23 mouse cellular contexts compared by ENCODE assay signal in the genomic region with DNA sequence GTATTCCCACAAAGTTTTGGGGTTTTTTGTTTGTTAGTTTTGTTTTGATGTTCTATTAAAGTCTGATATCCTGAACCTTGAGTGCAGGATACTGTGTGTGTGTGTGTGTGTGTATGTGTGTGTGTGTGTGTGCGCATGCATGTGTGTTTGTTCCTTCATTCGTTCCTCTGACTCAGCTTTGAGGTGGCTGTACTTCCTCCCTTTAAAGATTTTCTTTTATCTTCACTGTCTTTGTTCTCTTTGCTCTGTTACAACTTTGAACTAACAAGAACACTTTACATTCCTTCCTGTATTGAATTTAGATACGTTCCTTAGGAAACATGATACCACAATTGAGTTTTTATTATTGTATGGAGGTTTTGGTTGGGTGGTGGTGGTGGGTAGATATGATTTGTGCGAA. TPM values are rescaled to one million over a fixed set of nuclear protein-coding genes. Genes with fewer than 3 reads are reported as not detected.
DNase-seq lines count a peak whose midpoint lies in the region; ATAC-seq and TF ChIP-seq lines count a peak whose summit lies in the region.
"Had no signal": no experiment of that assay in that cellular context is flagged by ENCODE, and none has a peak within 500 bp of the region (broad histone marks: within the 10 kb centered on the region; RNA-seq: fewer than 3 reads in every experiment).

No protein-coding gene starts in this region.

- DNase-seq in CD4-positive helper T cell, adult 2 months (ENCODE audit: low read depth, low spot score), result peak; percentile 88
- peak; percentile 50 for DNase-seq in induced T-regulatory cell, adult 2 months (ENCODE audit: low read depth)
- DNase-seq in thymus, postnatal 0 days (ENCODE audit: low spot score), result peak; percentile 74
- DNase-seq in midbrain, postnatal 0 days (ENCODE audit: low spot score), result no peak
- DNase-seq in midbrain, embryonic 14.5 days, result no peak
- no peak for DNase-seq in hindbrain, embryonic 10.5 days (ENCODE audit: low spot score)
- DNase-seq: adrenal gland, adult 8-10 months; cerebellum, postnatal 14 days; embryo, embryonic 11 days; heart, postnatal 4 days; kidney, adult 11 months; left cerebral cortex, postnatal 4 days; liver had no signal

- no peak overlapping the region for H3K4me2 ChIP-seq in midbrain, postnatal 0 days (ENCODE audit: low read depth, low read length, poor library complexity, severe bottlenecking)
- no peak overlapping the region for H3K4me2 ChIP-seq in midbrain, embryonic 14.5 days (ENCODE audit: low read length)
- H3K4me2 ChIP-seq: midbrain, embryonic 12.5 days; neural tube, embryonic 15.5 days had no signal

- no peak overlapping the region for H3K27ac ChIP-seq in midbrain, postnatal 0 days (ENCODE audit: low read depth, low read length)
- no peak overlapping the region for H3K27ac ChIP-seq in midbrain, embryonic 14.5 days (replicated peaks; ENCODE audit: low read depth, low read length)
- H3K27ac ChIP-seq in hindbrain, embryonic 10.5 days, result no peak overlapping the region
- H3K27ac ChIP-seq: kidney, postnatal 0 days; midbrain, embryonic 12.5 days; neural tube, embryonic 15.5 days had no signal

- ATAC-seq in CD4-positive, CD25-positive, alpha-beta regulatory T cell, adult 4 months, result peak; percentile 95
- ATAC-seq in midbrain, postnatal 0 days (ENCODE audit: low FRiP score), result no peak
- ATAC-seq in midbrain, embryonic 14.5 days (ENCODE audit: low FRiP score, low TSS enrichment), result no peak
- ATAC-seq: hindbrain, embryonic 16.5 days; lung, postnatal 0 days had no signal

- no peak overlapping the region for H3K9ac ChIP-seq in midbrain, postnatal 0 days (replicated peaks; ENCODE audit: low read length, poor library complexity, severe bottlenecking)
- no peak overlapping the region for H3K9ac ChIP-seq in midbrain, embryonic 14.5 days (replicated peaks; ENCODE audit: low read length)
- H3K9ac ChIP-seq: midbrain, embryonic 12.5 days; neural tube, embryonic 15.5 days had no signal

- H3K4me1 ChIP-seq in midbrain, postnatal 0 days (ENCODE audit: insufficient read depth, low read length), result no peaks in the 10 kb centered on the region
- H3K4me1 ChIP-seq in midbrain, embryonic 14.5 days (ENCODE audit: control insufficient read depth, insufficient read depth, low read length), result no peaks in the 10 kb centered on the region
- no peaks in the 10 kb centered on the region for H3K4me1 ChIP-seq in hindbrain, embryonic 10.5 days (replicated peaks)
- H3K4me1 ChIP-seq: midbrain, embryonic 12.5 days; neural tube, embryonic 15.5 days had no signal

- H3K4me3 ChIP-seq in midbrain, postnatal 0 days (ENCODE audit: low read depth, low read length), result no peak overlapping the region
- no peak overlapping the region for H3K4me3 ChIP-seq in midbrain, embryonic 14.5 days (replicated peaks; ENCODE audit: low read depth, low read length)
- H3K4me3 ChIP-seq in hindbrain, embryonic 10.5 days, result no peak overlapping the region
- H3K4me3 ChIP-seq: midbrain, embryonic 12.5 days; myocyte; neural tube, embryonic 15.5 days had no signal

- H3K9me3 ChIP-seq in midbrain, postnatal 0 days (ENCODE audit: low read length), result no peaks in the 10 kb centered on the region
- no peaks in the 10 kb centered on the region for H3K9me3 ChIP-seq in midbrain, embryonic 14.5 days (ENCODE audit: control insufficient read depth, low read length)
- no peaks in the 10 kb centered on the region for H3K9me3 ChIP-seq in hindbrain, embryonic 10.5 days
- H3K9me3 ChIP-seq: midbrain, embryonic 12.5 days; neural tube, embryonic 15.5 days had no signal

- no peaks in the 10 kb centered on the region for H3K27me3 ChIP-seq in midbrain, postnatal 0 days (ENCODE audit: insufficient read depth, low read length)
- no peaks in the 10 kb centered on the region for H3K27me3 ChIP-seq in midbrain, embryonic 14.5 days (ENCODE audit: control insufficient read depth, insufficient read depth, low read length)
- no peaks in the 10 kb centered on the region for H3K27me3 ChIP-seq in hindbrain, embryonic 10.5 days (ENCODE audit: insufficient read depth, poor library complexity, severe bottlenecking)
- H3K27me3 ChIP-seq: midbrain, embryonic 12.5 days; neural tube, embryonic 15.5 days had no signal

- H3K36me3 ChIP-seq in midbrain, postnatal 0 days (ENCODE audit: insufficient read depth, low read length), result 0 out of 2 replicates have a peak, but pooled peaks cover 4% of the 10 kb centered on the region
- peaks cover 39% of the 10 kb centered on the region for H3K36me3 ChIP-seq in midbrain, embryonic 14.5 days (ENCODE audit: control insufficient read depth, insufficient read depth, low read length)
- H3K36me3 ChIP-seq in hindbrain, embryonic 10.5 days, result peaks cover 67% of the 10 kb centered on the region

- WGBS in midbrain, postnatal 0 days, result 74% methylated on average over 4 of the region's 4 CpGs
- 85% methylated on average over 4 of the region's 4 CpGs for WGBS in midbrain, embryonic 14.5 days
- 86% methylated on average over 4 of the region's 4 CpGs for WGBS in hindbrain, embryonic 10.5 days

- no peak for TF ChIP-seq CTCF in midbrain, postnatal 0 days (IDR thresholded peaks at IDR 0.05)

RNA-seq across cellular contexts. Expression of a gene that starts 22.4 kb away (rescaled TPM):
- 100 to 1,000 TPM; 102 to 119 TPM for polyA plus RNA-seq in CD4-positive, CD25-positive, alpha-beta regulatory T cell, adult 4 months (2017; shearing (Covaris generic))
- polyA plus RNA-seq in thymus, postnatal 0 days (2015; fragmentation: Nextera tagmentation; extraction: Ambion mirVana), result 40.4 and 59.7 TPM in 2 replicates
- 30.3 and 45.9 TPM in 2 replicates for total RNA-seq in midbrain, postnatal 0 days (2014; rRNA removed)
- polyA plus RNA-seq in midbrain, postnatal 0 days (2015; fragmentation: Nextera tagmentation; extraction: Ambion mirVana), result 26.2 and 31.0 TPM in 2 replicates
- 86.2 and 104 TPM in 2 replicates for polyA plus RNA-seq in midbrain, embryonic 14.5 days (2014; fragmentation: Nextera tagmentation; extraction: Ambion mirVana)
- 82.9 and 98.9 TPM in 2 replicates for polyA plus RNA-seq in hindbrain, embryonic 10.5 days (2016; fragmentation: Nextera tagmentation; extraction: Ambion mirVana)

RNA-seq across cellular contexts. Expression of a gene that starts 58.5 kb away (rescaled TPM):
- polyA plus RNA-seq in CD4-positive, CD25-positive, alpha-beta regulatory T cell, adult 4 months (2017; shearing (Covaris generic)), result 1 to 10 TPM in 1 of 2 experiments, under 1 TPM in 1; 0.32 to 1.1 TPM
- 0.54 and 0.57 TPM in 2 replicates for polyA plus RNA-seq in thymus, postnatal 0 days (2015; fragmentation: Nextera tagmentation; extraction: Ambion mirVana)
- total RNA-seq in midbrain, postnatal 0 days (2014; rRNA removed), result 2.0 and 3.9 TPM in 2 replicates
- 0.74 and 0.98 TPM in 2 replicates for polyA plus RNA-seq in midbrain, postnatal 0 days (2015; fragmentation: Nextera tagmentation; extraction: Ambion mirVana)
- 0.43 and 0.47 TPM in 2 replicates for polyA plus RNA-seq in midbrain, embryonic 14.5 days (2014; fragmentation: Nextera tagmentation; extraction: Ambion mirVana)
- polyA plus RNA-seq in hindbrain, embryonic 10.5 days (2016; fragmentation: Nextera tagmentation; extraction: Ambion mirVana), result 0.15 and 0.76 TPM in 2 replicates
- total RNA-seq: heart, postnatal 4 days had no signal
- polyA plus RNA-seq: forebrain, embryonic 11.5 days; heart, embryonic 14.5 days; kidney, postnatal 0 days; liver, embryonic 16.5 days had no signal

Comparison
In these comparisons a context has a peak if more than half of its experiments do, and no peak if none do; other contexts are left out.
1. DNase-seq: peak in CD4-positive helper T cell, adult 2 months (single experiment), induced T-regulatory cell, adult 2 months (single experiment) and thymus, postnatal 0 days (single experiment); none in midbrain, postnatal 0 days (single experiment), midbrain, embryonic 14.5 days (single experiment) and hindbrain, embryonic 10.5 days (single experiment).